Mouse (Mus musculus): ENCODE measurements around the gene Qpct. TPM values are rescaled to one million over a fixed set of nuclear protein-coding genes. Genes with fewer than 3 reads are reported as not detected.

Qpct gene
- polyA plus RNA-seq, 1 experiment from 2014 or later, result 7.3 TPM

DNA sequence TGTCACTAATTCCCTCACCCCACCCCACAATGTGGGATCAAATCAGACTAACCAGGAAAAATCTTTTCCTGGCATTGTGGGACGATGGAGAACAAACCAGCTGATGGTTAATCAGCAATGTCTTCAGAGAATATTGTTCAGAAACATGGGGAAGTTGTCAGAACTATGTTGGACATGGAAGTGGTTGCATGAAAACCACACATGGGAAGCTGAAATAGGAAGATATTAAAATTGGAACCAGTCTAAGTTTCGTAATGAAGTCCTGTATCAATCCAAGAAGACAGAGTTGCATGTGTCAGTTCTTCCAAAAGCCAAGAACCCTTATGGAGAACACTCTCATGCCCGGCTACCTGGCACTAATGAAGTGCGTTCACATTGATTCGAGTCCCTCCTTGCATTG, 20.1 kb upstream of the Qpct start:
- no peaks in the 10 kb centered on the region for H3K4me1 ChIP-seq
- ATAC-seq (ENCODE audit: insufficient number of reproducible peaks, insufficient read depth, low FRiP score, low TSS enrichment, low read depth), result no peak
- H3K9me3 ChIP-seq, result no peaks in the 10 kb centered on the region
- H3K4me3 ChIP-seq, result no peak overlapping the region
- H3K36me3 ChIP-seq, result no peaks in the 10 kb centered on the region
- H3K4me2 ChIP-seq, result no peak overlapping the region
- no peak overlapping the region for H3K27ac ChIP-seq
- WGBS, result 79% methylated on average over 5 of the region's 5 CpGs
- no peaks in the 10 kb centered on the region for H3K27me3 ChIP-seq
- no peak overlapping the region for H3K9ac ChIP-seq

DNA sequence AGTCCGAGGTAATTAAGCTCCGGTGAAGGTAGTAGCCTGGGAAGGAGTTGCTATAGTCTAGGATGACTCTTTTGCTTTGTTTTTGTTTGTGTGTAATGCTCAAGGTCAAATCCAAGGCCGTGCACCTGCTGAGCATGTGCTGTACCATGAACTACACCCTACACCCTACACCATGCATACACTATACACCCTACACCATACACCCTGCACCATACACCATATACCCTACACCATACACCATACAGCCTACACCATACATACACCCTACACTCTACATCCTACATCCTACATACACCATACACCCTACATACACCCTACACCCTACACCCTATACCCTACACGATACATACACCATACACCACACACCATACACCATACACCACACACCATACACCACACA, 18.9 kb upstream of the Qpct start:
- WGBS, result 81% methylated on average over 4 of the region's 4 CpGs
- no peak for ATAC-seq (ENCODE audit: insufficient number of reproducible peaks, insufficient read depth, low FRiP score, low TSS enrichment, low read depth)
- no peak overlapping the region for H3K9ac ChIP-seq

DNA sequence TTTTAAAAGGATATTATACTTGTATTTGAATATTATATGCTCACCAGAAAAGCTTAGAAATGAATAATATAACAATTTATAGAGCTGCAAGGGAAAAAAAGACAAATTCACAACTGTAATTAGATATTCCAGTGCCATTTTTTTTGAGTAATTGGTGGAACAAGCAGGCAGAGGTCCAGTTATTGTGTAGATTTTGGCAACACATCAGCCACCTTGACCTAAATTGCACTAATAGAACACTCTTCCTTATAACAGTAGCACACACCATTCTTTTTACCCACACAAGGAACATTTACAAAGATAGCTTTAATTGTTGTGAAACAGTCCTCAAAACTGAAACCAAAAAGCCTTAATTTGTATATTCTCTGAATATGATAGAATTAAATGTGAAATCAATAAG, 12.0 kb upstream of the Qpct start:
- Histone ChIP-seq H3K4me1 (no peaks in the 10 kb centered on the region), H3K27ac (no peak overlapping the region), H3K4me2 (no peak overlapping the region), H3K9me3 (no peaks in the 10 kb centered on the region), H3K9ac (no peak overlapping the region), H3K27me3 (no peaks in the 10 kb centered on the region), H3K4me3 (no peak overlapping the region), H3K36me3 (no peaks in the 10 kb centered on the region)
- ATAC-seq (ENCODE audit: insufficient number of reproducible peaks, insufficient read depth, low FRiP score, low TSS enrichment, low read depth), result no peak

More for the DNA sequence above, 18.9 kb upstream of the Qpct start:
- H3K9me3 ChIP-seq, result no peaks in the 10 kb centered on the region
- H3K4me2 ChIP-seq, result no peak overlapping the region
- no peak overlapping the region for H3K27ac ChIP-seq
- H3K27me3 ChIP-seq, result no peaks in the 10 kb centered on the region
- no peaks in the 10 kb centered on the region for H3K36me3 ChIP-seq
- H3K4me3 ChIP-seq, result no peak overlapping the region
- H3K4me1 ChIP-seq, result no peaks in the 10 kb centered on the region

GRCm38 (mm10) chr17:79043705-79044104, 8.0 kb upstream of the Qpct start:
- WGBS, result 98% methylated on average over 2 of the region's 2 CpGs

GRCm38 (mm10) chr17:79052088-79052812, 544 bp downstream of the Qpct start:
- H3K9ac ChIP-seq, result peak overlapping the region; percentile 68
- H3K4me1 ChIP-seq, result peaks cover 8% of the 10 kb centered on the region; the same call in 1 of the 2 replicates
- 0 out of 2 replicates have a peak, but pooled peaks have one; percentile 32 for ATAC-seq (ENCODE audit: insufficient number of reproducible peaks, insufficient read depth, low FRiP score, low TSS enrichment, low read depth)
- H3K4me3 ChIP-seq, result peak overlapping the region; percentile 59
- H3K27ac ChIP-seq, result no peak overlapping the region
- peaks cover 28% of the 10 kb centered on the region for H3K27me3 ChIP-seq
- no peaks in the 10 kb centered on the region for H3K9me3 ChIP-seq
- H3K4me2 ChIP-seq, result peak overlapping the region; percentile 98
- WGBS, result under 1% methylated on average over 45 of the region's 45 CpGs
- H3K36me3 ChIP-seq, result no peaks in the 10 kb centered on the region

More at GRCm38 (mm10) chr17:79043705-79044104, 8.0 kb upstream of the Qpct start:
- Histone ChIP-seq H3K27ac (no peak overlapping the region), H3K9me3 (no peaks in the 10 kb centered on the region), H3K4me3 (no peak overlapping the region), H3K4me2 (no peak overlapping the region), H3K27me3 (no peaks in the 10 kb centered on the region), H3K4me1 (no peaks in the 10 kb centered on the region), H3K9ac (no peak overlapping the region), H3K36me3 (no peaks in the 10 kb centered on the region)
- ATAC-seq (ENCODE audit: insufficient number of reproducible peaks, insufficient read depth, low FRiP score, low TSS enrichment, low read depth), result no peak

DNA sequence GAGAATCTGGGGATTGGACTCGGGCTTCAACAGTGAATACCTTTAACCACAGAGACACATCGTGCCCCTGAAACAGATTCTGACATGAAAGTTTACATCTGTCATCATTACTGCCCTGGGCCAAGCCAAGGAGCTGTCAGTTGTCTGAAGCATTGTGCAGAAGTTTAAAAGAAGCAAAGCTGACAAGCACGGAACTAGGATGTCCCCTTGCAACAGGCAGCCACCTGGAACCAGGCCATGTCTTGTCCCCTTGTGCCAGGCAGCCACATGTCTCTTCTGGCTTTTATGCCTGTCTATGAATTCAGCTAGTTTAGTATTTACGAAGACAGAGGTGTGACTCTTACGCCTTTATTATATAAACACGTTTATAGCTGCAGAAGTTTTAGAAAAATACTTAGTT, 6.6 kb downstream of the Qpct start:
- H3K27ac ChIP-seq, result no peak overlapping the region
- H3K4me1 ChIP-seq, result peaks cover 5% of the 10 kb centered on the region
- H3K9me3 ChIP-seq, result no peaks in the 10 kb centered on the region
- no peaks in the 10 kb centered on the region for H3K36me3 ChIP-seq
- H3K9ac ChIP-seq, result no peak overlapping the region
- 60% methylated on average over 6 of the region's 6 CpGs for WGBS
- ATAC-seq (ENCODE audit: insufficient number of reproducible peaks, insufficient read depth, low FRiP score, low TSS enrichment, low read depth), result no peak
- H3K4me3 ChIP-seq, result no peak overlapping the region
- peaks cover 14% of the 10 kb centered on the region for H3K27me3 ChIP-seq
- no peak overlapping the region for H3K4me2 ChIP-seq

- Histone ChIP-seq H3K27ac (no peak overlapping the region), H3K4me3 (no peak overlapping the region), H3K27me3 (no peaks in the 10 kb centered on the region), H3K4me2 (no peak overlapping the region), H3K9me3 (no peaks in the 10 kb centered on the region), H3K36me3 (no peaks in the 10 kb centered on the region), H3K9ac (no peak overlapping the region), H3K4me1 (peaks cover 5% of the 10 kb centered on the region)
- no peak for ATAC-seq (ENCODE audit: insufficient number of reproducible peaks, insufficient read depth, low FRiP score, low TSS enrichment, low read depth)
- 42% methylated on average over 5 of the region's 5 CpGs for WGBS
Observed at GRCm38 (mm10) chr17:79060221-79060620, 8.5 kb downstream of the Qpct start.

DNA sequence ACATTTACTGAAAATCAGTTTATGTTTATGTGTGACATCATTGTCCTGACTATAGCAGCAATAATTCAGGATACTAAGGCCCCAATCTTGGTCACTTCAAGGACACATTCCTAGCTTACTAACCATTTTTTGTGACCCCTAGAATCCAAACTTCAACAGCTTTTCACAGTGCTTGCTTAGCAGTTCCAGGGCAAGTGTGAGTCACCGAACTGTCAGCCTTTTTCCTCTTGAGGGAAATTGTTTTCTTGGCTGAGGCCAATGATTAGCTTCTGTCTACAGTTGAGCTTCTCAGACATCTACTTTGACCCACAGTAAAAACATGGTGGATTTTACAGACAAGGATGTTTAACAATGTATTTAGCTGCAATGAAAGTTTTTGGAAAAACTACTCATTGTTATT, 12.5 kb downstream of the Qpct start:
- Histone ChIP-seq H3K27me3 (no peaks in the 10 kb centered on the region), H3K4me1 (peaks cover 14% of the 10 kb centered on the region), H3K9me3 (no peaks in the 10 kb centered on the region), H3K9ac (no peak overlapping the region), H3K4me3 (no peak overlapping the region), H3K27ac (no peak overlapping the region), H3K36me3 (no peaks in the 10 kb centered on the region), H3K4me2 (no peak overlapping the region)
- ATAC-seq (ENCODE audit: insufficient number of reproducible peaks, insufficient read depth, low FRiP score, low TSS enrichment, low read depth), result no peak
- WGBS, result 81% methylated on average over 1 of the region's 1 CpGs

DNA sequence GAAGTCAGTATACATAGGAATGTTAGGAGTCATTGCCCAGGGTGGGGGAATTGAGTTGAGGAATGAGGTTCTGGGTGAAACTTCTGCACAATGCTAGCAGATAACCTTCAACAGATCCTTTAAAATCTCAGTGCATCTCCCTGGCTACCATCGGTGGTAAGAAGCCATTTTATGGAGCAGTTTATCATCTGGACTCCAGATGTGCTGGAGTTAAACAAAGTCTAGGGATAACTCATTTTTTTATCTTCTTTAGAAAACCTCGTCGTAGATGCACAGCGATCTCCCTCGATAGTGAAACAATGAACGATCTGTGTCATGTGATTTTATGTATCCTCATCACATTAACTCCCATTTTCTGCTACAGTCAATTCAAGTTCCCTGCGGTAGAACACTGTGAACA, 16.9 kb downstream of the Qpct start:
- ATAC-seq (ENCODE audit: insufficient number of reproducible peaks, insufficient read depth, low FRiP score, low TSS enrichment, low read depth), result no peak
- H3K4me3 ChIP-seq, result no peak overlapping the region
- no peaks in the 10 kb centered on the region for H3K36me3 ChIP-seq
- no peaks in the 10 kb centered on the region for H3K27me3 ChIP-seq
- H3K9ac ChIP-seq, result no peak overlapping the region
- H3K27ac ChIP-seq, result peak overlapping the region; percentile 78
- no peaks in the 10 kb centered on the region for H3K9me3 ChIP-seq
- H3K4me2 ChIP-seq, result peak overlapping the region; percentile 3; the same call in 1 of the 2 replicates
- 36% methylated on average over 7 of the region's 7 CpGs for WGBS
- H3K4me1 ChIP-seq, result peaks cover 13% of the 10 kb centered on the region

- Histone ChIP-seq H3K9ac (no peak overlapping the region), H3K9me3 (no peaks in the 10 kb centered on the region), H3K4me1 (peaks cover 13% of the 10 kb centered on the region), H3K4me3 (no peak overlapping the region), H3K4me2 (peak overlapping the region; percentile 3; the same call in 1 of the 2 replicates), H3K36me3 (no peaks in the 10 kb centered on the region), H3K27me3 (no peaks in the 10 kb centered on the region), H3K27ac (peak overlapping the region; percentile 78)
- whole genome bisulfite sequencing, result 24% methylated on average over 4 of the region's 4 CpGs
- no peak; the same call in 1 of the 2 replicates for ATAC-seq (ENCODE audit: insufficient number of reproducible peaks, insufficient read depth, low FRiP score, low TSS enrichment, low read depth)
Observed at GRCm38 (mm10) chr17:79069019-79069418, 17.3 kb downstream of the Qpct start.

DNA sequence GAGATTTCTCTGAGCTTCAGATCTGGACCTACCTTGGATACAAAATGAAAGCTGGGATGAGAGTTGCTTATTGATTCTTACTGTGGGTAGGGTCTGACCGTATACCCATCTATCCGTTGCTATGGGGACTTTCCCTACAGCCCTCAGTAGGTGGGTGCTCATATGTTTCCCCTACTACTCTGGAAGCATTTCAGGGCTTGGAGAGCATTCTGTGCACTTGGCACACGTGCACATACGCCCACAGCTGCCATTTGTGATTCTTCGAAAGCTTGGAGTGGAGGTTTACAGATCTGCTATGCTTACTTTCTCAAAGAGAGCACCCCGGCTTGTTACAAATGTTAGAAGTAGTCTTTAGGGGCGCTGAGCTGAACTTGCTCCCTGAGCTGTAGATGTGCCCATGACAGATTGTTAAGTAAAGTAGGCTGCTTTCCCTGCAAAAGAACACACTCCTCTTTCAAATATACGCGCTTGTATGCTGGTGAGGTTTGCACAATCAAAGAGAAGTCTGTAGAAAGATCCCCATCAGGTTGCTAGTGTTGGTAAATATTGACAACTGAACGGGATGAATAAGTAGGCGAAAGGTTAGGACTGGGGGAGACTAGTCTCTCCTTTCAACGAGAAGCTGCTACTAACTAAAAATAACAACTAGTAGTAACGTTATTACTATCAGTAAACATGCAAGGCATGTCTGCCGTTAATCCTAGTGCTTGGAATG, 18.2 kb downstream of the Qpct start:
- no peaks in the 10 kb centered on the region for H3K9me3 ChIP-seq
- no peaks in the 10 kb centered on the region for H3K36me3 ChIP-seq
- ATAC-seq (ENCODE audit: insufficient number of reproducible peaks, insufficient read depth, low FRiP score, low TSS enrichment, low read depth), result no peak
- H3K27ac ChIP-seq, result peak overlapping the region; percentile 78; the same call in 1 of the 2 replicates
- no peak overlapping the region for H3K9ac ChIP-seq
- no peak overlapping the region for H3K4me3 ChIP-seq
- peaks cover 13% of the 10 kb centered on the region for H3K4me1 ChIP-seq
- H3K27me3 ChIP-seq, result no peaks in the 10 kb centered on the region
- WGBS, result 86% methylated on average over 14 of the region's 14 CpGs
- no peak overlapping the region for H3K4me2 ChIP-seq

GRCm38 (mm10) chr17:79071951-79072350, 20.2 kb downstream of the Qpct start:
- no peak for ATAC-seq (ENCODE audit: insufficient number of reproducible peaks, insufficient read depth, low FRiP score, low TSS enrichment, low read depth)
- H3K27ac ChIP-seq, result no peak overlapping the region
- H3K4me3 ChIP-seq, result no peak overlapping the region
- 72% methylated on average over 11 of the region's 11 CpGs for WGBS
- H3K4me1 ChIP-seq, result peaks cover 13% of the 10 kb centered on the region
- H3K27me3 ChIP-seq, result no peaks in the 10 kb centered on the region
- H3K36me3 ChIP-seq, result no peaks in the 10 kb centered on the region
- no peak overlapping the region for H3K9ac ChIP-seq
- H3K4me2 ChIP-seq, result no peak overlapping the region
- no peaks in the 10 kb centered on the region for H3K9me3 ChIP-seq

Data from embryonic facial prominence, embryonic 13.5 days (tissue).